Mouse (Mus musculus) midbrain, embryonic 16.5 days (tissue): ENCODE data around the gene Dscaml1. TPM values are rescaled to one million over a fixed set of nuclear protein-coding genes. Genes with fewer than 3 reads are reported as not detected.

Source experiments
- ATAC-seq: fragments of 200-750 bp; cut with Nextera tagmentation; 2 replicates; pipeline ENCODE4 v1.8.0; 2017; ENCODE audit warnings: moderate TSS enrichment
- H3K27ac ChIP-seq: fragments of 300-500 bp; sonication (generic); 2 replicates; pipeline ENCODE4 v1.5.1; 2014; ENCODE audit warnings: mild to moderate bottlenecking, low read length, mixed read lengths
- H3K27me3 ChIP-seq: fragments of 300-500 bp; sonication (generic); 2 replicates; pipeline ENCODE4 v1.6.1; 2014; ENCODE audit warnings: low read depth, low read length, mixed read lengths; ENCODE audit not compliant: control insufficient read depth, insufficient read depth
- H3K36me3 ChIP-seq: fragments of 300-500 bp; sonication (generic); 2 replicates; pipeline ENCODE4 v1.6.1; 2014; ENCODE audit warnings: mild to moderate bottlenecking, low read length, moderate library complexity, mixed read lengths; ENCODE audit not compliant: control insufficient read depth, insufficient read depth
- H3K4me1 ChIP-seq: fragments of 300-500 bp; sonication (generic); 2 replicates; pipeline ENCODE4 v1.6.1; 2014; ENCODE audit warnings: mild to moderate bottlenecking, low read length, mixed read lengths; ENCODE audit not compliant: control insufficient read depth, insufficient read depth
- H3K4me2 ChIP-seq: fragments of 300-500 bp; sonication (generic); 2 replicates; pipeline ENCODE4 v1.6.1; 2014; ENCODE audit warnings: mild to moderate bottlenecking, low read length, mixed read lengths
- H3K4me3 ChIP-seq: fragments of 300-500 bp; sonication (generic); 2 replicates; pipeline ENCODE4 v1.5.1; 2014; ENCODE audit warnings: low read depth, mild to moderate bottlenecking, low read length, moderate library complexity, mixed read lengths
- H3K9ac ChIP-seq: fragments of 300-500 bp; sonication (generic); 2 replicates; pipeline ENCODE4 v1.6.1; 2014; ENCODE audit warnings: low read depth, low read length, mixed read lengths
- H3K9me3 ChIP-seq: fragments of 300-500 bp; sonication (generic); replicated peaks from 2 replicates; pipeline ENCODE4 v1.6.1; 2014; ENCODE audit warnings: mild to moderate bottlenecking, low read length, mixed read lengths; ENCODE audit not compliant: control insufficient read depth, poor library complexity, severe bottlenecking
- WGBS: fragments of 180-500 bp; shearing (Covaris S2); extraction: QIAGEN DNeasy Blood & Tissue Kit; methylation state at CpG from one replicate; pipeline ENCODE4 v1.1.7; 2014; 5-methylcytosine and 5-hydroxymethylcytosine counted together
- polyA plus RNA-seq: library from polyadenylated mRNA; unstranded; fragments of >200 nt; fragmentation: Nextera tagmentation; extraction: Ambion mirVana; gene quantifications from 2 replicates; pipeline ENCODE4 v1.2.1, GENCODE M21; 2015

Gene Dscaml1
- polyA plus RNA-seq, 1 experiment from 2014 or later = 20.6 TPM

GRCm38 (mm10) chr9:45572787-45573492 is 146.5 kb downstream of the Dscaml1 start:
- H3K4me3 ChIP-seq = no peak overlapping the region
- no peak for ATAC-seq
- no peaks in the 10 kb centered on the region for H3K27me3 ChIP-seq
- H3K27ac ChIP-seq = 0 out of 2 replicates have a peak overlapping the region, but pooled peaks have one; percentile 59
- H3K4me2 ChIP-seq = no peak overlapping the region
- H3K9me3 ChIP-seq = no peaks in the 10 kb centered on the region
- no peaks in the 10 kb centered on the region for H3K36me3 ChIP-seq
- H3K9ac ChIP-seq = no peak overlapping the region
- WGBS = 34% methylated on average over 9 of the region's 9 CpGs
- H3K4me1 ChIP-seq = peaks cover 11% of the 10 kb centered on the region

DNA sequence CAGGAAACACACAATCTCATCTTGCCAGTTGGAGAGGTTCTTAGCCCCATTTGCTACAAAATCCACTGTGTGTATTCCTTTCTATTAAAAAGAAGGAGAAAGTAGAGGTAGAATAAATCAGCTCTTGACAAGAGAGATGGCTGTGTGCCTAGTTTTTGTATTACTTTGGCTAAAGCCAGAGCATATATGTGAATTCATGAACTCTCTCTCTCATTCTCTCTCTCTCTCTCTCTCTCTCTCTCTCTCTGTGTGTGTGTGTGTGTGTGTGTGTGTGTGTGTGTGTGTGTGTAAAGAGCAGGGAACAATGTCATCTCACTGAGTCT is 147.0 kb downstream of the Dscaml1 start:
- Histone ChIP-seq H3K9me3 (no peaks in the 10 kb centered on the region), H3K4me3 (no peak overlapping the region), H3K9ac (no peak overlapping the region), H3K4me1 (peaks cover 15% of the 10 kb centered on the region), H3K36me3 (no peaks in the 10 kb centered on the region), H3K27me3 (no peaks in the 10 kb centered on the region), H3K4me2 (no peak overlapping the region), H3K27ac (no peak overlapping the region)
- ATAC-seq = no peak

DNA sequence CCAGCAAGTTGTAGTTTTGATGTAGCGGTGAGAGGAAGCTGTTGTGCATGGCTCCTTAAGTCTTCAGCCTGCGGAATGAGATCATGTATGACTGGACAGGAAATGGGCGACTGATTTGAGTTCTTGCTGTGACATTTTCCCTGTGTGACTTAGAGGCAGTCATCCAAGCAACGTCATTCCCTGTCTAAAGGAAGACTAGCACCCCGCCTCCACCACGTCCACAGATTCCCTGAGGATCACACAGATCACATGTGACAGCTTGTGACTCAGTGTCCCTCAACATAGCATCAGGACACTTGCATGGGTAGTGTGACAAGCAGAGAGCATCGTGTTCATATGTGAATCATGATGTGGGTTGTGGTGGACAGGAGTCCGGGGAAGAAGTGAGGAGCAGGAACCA is 147.6 kb downstream of the Dscaml1 start:
- no peak for ATAC-seq
- Histone ChIP-seq H3K27ac (no peak overlapping the region), H3K4me3 (no peak overlapping the region), H3K4me1 (peaks cover 21% of the 10 kb centered on the region), H3K27me3 (no peaks in the 10 kb centered on the region), H3K9me3 (no peaks in the 10 kb centered on the region), H3K36me3 (no peaks in the 10 kb centered on the region), H3K4me2 (no peak overlapping the region), H3K9ac (no peak overlapping the region)
- WGBS = 84% methylated on average over 8 of the region's 8 CpGs

GRCm38 (mm10) chr9:45580069-45580795 is 153.8 kb downstream of the Dscaml1 start:
- Histone ChIP-seq H3K9ac (peak overlapping the region; percentile 35; the same call in 1 of the 2 replicates), H3K27ac (peak overlapping the region; percentile 81), H3K27me3 (no peaks in the 10 kb centered on the region), H3K36me3 (no peaks in the 10 kb centered on the region), H3K4me2 (0 out of 2 replicates have a peak overlapping the region, but pooled peaks have one; percentile 0), H3K4me1 (peaks cover 25% of the 10 kb centered on the region), H3K9me3 (no peaks in the 10 kb centered on the region), H3K4me3 (no peak overlapping the region)
- ATAC-seq = peak; percentile 52; the same call in 1 of the 2 replicates
- WGBS = 32% methylated on average over 16 of the region's 16 CpGs

GRCm38 (mm10) chr9:45586475-45586874 is 160.0 kb downstream of the Dscaml1 start:
- no peak overlapping the region for H3K27ac ChIP-seq
- H3K4me2 ChIP-seq = no peak overlapping the region
- ATAC-seq = no peak
- H3K27me3 ChIP-seq = no peaks in the 10 kb centered on the region
- no peaks in the 10 kb centered on the region for H3K36me3 ChIP-seq
- WGBS = 54% methylated on average over 9 of the region's 9 CpGs
- 0 out of 2 replicates have a peak, but pooled peaks cover 2% of the 10 kb centered on the region for H3K4me1 ChIP-seq
- H3K9ac ChIP-seq = no peak overlapping the region
- H3K9me3 ChIP-seq = no peaks in the 10 kb centered on the region
- H3K4me3 ChIP-seq = no peak overlapping the region

DNA sequence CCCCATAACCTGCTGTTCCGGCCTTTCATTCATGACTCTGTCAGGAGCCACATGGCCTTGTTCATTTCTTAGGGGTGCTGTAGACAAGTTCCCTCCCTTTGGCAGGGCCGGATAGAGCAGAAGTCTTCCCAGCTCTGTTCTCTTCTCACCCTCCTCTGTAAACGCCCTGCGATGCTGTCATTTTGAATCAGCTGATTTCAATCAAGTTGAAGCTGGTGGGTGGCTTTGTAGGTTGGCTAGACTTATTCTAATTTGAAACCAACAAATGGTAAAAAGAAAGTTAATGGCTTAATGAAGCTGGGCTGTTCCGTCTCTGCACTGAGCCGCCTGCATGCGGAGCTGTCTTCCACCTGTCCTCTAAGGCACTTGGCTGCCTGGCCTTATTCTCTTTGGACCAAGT is 161.3 kb downstream of the Dscaml1 start:
- H3K9ac ChIP-seq = no peak overlapping the region
- no peak for ATAC-seq
- no peaks in the 10 kb centered on the region for H3K36me3 ChIP-seq
- 70% methylated on average over 7 of the region's 7 CpGs for WGBS
- no peaks in the 10 kb centered on the region for H3K27me3 ChIP-seq
- H3K4me3 ChIP-seq = no peak overlapping the region
- H3K27ac ChIP-seq = no peak overlapping the region
- no peaks in the 10 kb centered on the region for H3K9me3 ChIP-seq
- no peak overlapping the region for H3K4me2 ChIP-seq
- 0 out of 2 replicates have a peak, but pooled peaks cover 2% of the 10 kb centered on the region for H3K4me1 ChIP-seq

- Histone ChIP-seq H3K4me2 (no peak overlapping the region), H3K27ac (no peak overlapping the region), H3K9me3 (no peaks in the 10 kb centered on the region), H3K27me3 (no peaks in the 10 kb centered on the region), H3K9ac (no peak overlapping the region), H3K4me1 (0 out of 2 replicates have a peak, but pooled peaks cover 2% of the 10 kb centered on the region), H3K36me3 (no peaks in the 10 kb centered on the region), H3K4me3 (no peak overlapping the region)
- 79% methylated on average over 3 of the region's 3 CpGs for WGBS
- no peak for ATAC-seq
These were observed 163.4 kb downstream of the Dscaml1 start for GRCm38 (mm10) chr9:45589867-45590266.

DNA sequence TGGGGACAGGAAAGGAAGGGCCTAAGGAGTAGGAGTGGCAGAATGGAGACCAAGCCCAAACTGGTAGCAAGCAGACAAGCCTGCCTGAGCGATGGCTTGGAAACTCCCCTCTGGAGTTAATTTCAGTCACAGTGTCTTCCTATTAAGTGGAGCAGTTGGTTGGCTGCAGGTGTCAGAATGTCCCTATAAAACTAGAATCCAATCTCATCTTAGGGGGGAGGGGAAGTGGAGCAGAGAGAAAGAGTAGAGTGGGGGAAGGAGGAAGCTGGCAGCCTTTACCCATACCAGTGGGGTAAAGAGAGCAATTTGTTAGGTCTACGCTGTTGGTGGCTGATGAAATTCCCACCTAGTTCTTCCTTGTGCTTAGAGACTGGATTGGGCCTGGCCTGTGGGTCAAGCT is 164.6 kb downstream of the Dscaml1 start:
- H3K9ac ChIP-seq = no peak overlapping the region
- H3K36me3 ChIP-seq = no peaks in the 10 kb centered on the region
- ATAC-seq = no peak
- no peak overlapping the region for H3K4me2 ChIP-seq
- WGBS = 74% methylated on average over 2 of the region's 2 CpGs
- no peaks in the 10 kb centered on the region for H3K9me3 ChIP-seq
- no peak overlapping the region for H3K4me3 ChIP-seq
- H3K4me1 ChIP-seq = no peaks in the 10 kb centered on the region
- no peaks in the 10 kb centered on the region for H3K27me3 ChIP-seq
- H3K27ac ChIP-seq = no peak overlapping the region

- no peak overlapping the region for H3K4me3 ChIP-seq
- H3K36me3 ChIP-seq = no peaks in the 10 kb centered on the region
- no peaks in the 10 kb centered on the region for H3K27me3 ChIP-seq
- no peak overlapping the region for H3K4me2 ChIP-seq
- ATAC-seq = no peak
- H3K9ac ChIP-seq = no peak overlapping the region
- H3K9me3 ChIP-seq = no peaks in the 10 kb centered on the region
- H3K27ac ChIP-seq = no peak overlapping the region
- WGBS = 79% methylated on average over 9 of the region's 9 CpGs
- no peaks in the 10 kb centered on the region for H3K4me1 ChIP-seq
These were observed 165.9 kb downstream of the Dscaml1 start for GRCm38 (mm10) chr9:45592374-45592773.
